Mouse (Mus musculus) ES-Bruce4 (cell line): ENCODE measurements around the gene Esp38.
"Not testable (repeated sequence)": the region's sequence is repeated elsewhere in the genome, so short reads cannot be mapped to it uniquely, and the experiment has no call there.

ENCODE experiments used
- CTCF ChIP-seq: IDR thresholded peaks from one replicate; pipeline ENCODE4 v1.8.1; 2011; ENCODE audit warnings: low read depth, low read length
- EP300 ChIP-seq: IDR thresholded peaks from 2 replicates; pipeline ENCODE4 v1.6.1; 2011; ENCODE audit warnings: low read depth, low read length; ENCODE audit not compliant: insufficient read depth
- POLR2A ChIP-seq: IDR thresholded peaks from one replicate; pipeline ENCODE4 v1.8.1; 2011; ENCODE audit warnings: low read length; ENCODE audit not compliant: insufficient read depth

DNA sequence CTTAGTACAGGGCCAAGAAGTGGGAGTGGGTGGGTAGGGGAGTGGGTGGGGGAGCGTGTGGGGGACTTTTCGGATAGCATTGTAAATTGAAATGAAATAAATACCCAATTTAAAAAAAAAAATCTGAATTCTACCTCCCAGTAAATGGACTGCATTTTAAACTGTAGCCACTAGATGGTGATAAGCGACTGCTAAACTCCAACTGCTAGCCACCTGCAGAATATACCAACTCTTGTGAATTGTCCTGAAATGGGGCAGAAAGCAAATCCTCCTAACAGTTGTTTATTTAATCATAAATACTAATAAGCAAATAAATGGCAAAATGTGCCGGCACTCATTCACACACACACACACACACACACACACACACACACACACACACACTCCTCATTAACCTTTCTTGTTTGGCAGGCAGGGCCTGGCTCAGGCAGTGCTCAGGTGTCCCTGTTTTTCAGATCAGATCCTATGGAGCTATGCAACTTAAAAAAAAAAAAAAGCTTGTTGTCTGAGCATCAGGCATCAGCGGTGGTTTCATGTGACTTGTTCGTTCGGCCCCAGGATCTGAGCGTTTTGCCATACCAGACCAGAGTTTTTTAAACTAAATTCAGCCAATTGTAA is 47.3 kb upstream of the Esp38 start:
- TF ChIP-seq CTCF, POLR2A, EP300: not testable (repeated sequence)
